Mouse (Mus musculus): ENCODE data around the gene Ceacam19.

DNA sequence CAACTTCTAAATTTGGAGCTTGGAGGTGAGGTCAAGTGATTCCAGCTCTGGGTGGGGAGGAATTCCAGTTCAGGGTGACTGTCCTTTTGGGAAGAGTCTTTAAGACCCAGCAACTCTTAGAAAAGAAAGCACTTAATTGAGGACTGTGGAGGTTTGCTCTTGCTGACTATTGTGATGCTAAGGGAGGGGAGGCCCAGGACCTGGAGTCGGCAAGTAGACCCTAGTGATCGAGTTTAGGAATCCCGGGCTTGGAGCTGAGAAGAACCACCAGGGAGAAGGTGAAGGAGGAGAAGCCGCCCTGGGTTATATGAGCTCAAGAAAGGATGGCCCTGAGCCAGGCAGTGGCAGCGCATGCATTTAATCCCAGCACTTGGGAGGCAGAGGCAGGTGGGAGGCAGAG is 40.7 kb upstream of the Ceacam19 start:
- TF ChIP-seq CTCF (IDR thresholded peaks at IDR 0.05; ENCODE audit: extremely low read depth, insufficient read length, insufficient replicate concordance, low read depth, low read length) (no peak), POLR2A (IDR thresholded peaks at IDR 0.05; ENCODE audit: low read depth, low read length) (no peak)
